12 mouse cellular contexts compared by ENCODE assay signal in genomic region chr9:59518976-59519375, GRCm38 (mm10). TPM values are rescaled to one million over a fixed set of nuclear protein-coding genes. Genes with fewer than 3 reads are reported as not detected.
DNase-seq lines count a peak whose midpoint lies in the region; ATAC-seq and TF ChIP-seq lines count a peak whose summit lies in the region.
"Had no signal": no experiment of that assay in that cellular context is flagged by ENCODE, and none has a peak within 500 bp of the region (broad histone marks: within the 10 kb centered on the region; RNA-seq: fewer than 3 reads in every experiment).

No protein-coding gene starts in this region.

- H3K36me3 ChIP-seq in lung, embryonic 14.5 days (ENCODE audit: insufficient read depth) = no peaks in the 10 kb centered on the region
- no peaks in the 10 kb centered on the region for H3K36me3 ChIP-seq in neural tube, embryonic 15.5 days
- H3K36me3 ChIP-seq: midbrain, embryonic 13.5 days had no signal

- no peak overlapping the region for H3K4me3 ChIP-seq in lung, embryonic 14.5 days (ENCODE audit: low read depth, low read length)
- no peak overlapping the region for H3K4me3 ChIP-seq in neural tube, embryonic 15.5 days (replicated peaks)
- H3K4me3 ChIP-seq: midbrain, embryonic 13.5 days had no signal

- H3K27ac ChIP-seq in lung, embryonic 14.5 days (ENCODE audit: low read depth) = no peak overlapping the region
- no peak overlapping the region for H3K27ac ChIP-seq in neural tube, embryonic 15.5 days (replicated peaks)
- H3K27ac ChIP-seq: kidney, postnatal 0 days; midbrain, embryonic 13.5 days had no signal

- H3K9me3 ChIP-seq in lung, embryonic 14.5 days (ENCODE audit: low read depth, low read length) = no peaks in the 10 kb centered on the region
- no peaks in the 10 kb centered on the region for H3K9me3 ChIP-seq in neural tube, embryonic 15.5 days (replicated peaks)
- H3K9me3 ChIP-seq: midbrain, embryonic 13.5 days had no signal

- no peak overlapping the region for H3K4me2 ChIP-seq in lung, embryonic 14.5 days
- no peak overlapping the region for H3K4me2 ChIP-seq in neural tube, embryonic 15.5 days
- H3K4me2 ChIP-seq: midbrain, embryonic 13.5 days had no signal

- no peak overlapping the region for H3K9ac ChIP-seq in lung, embryonic 14.5 days
- no peak overlapping the region for H3K9ac ChIP-seq in neural tube, embryonic 15.5 days (replicated peaks)
- H3K9ac ChIP-seq: midbrain, embryonic 13.5 days had no signal

- peak; percentile 33 for DNase-seq in gastrocnemius, adult 18-20 months (ENCODE audit: low spot score)
- DNase-seq in gastrocnemius, postnatal 25 days = no peak
- DNase-seq in lung, embryonic 14.5 days = peak; percentile 60
- DNase-seq in lung, adult 18-20 months = no peak
- DNase-seq in adrenal gland, postnatal 10 days = peak; percentile 86
- peak; percentile 43 to 72 for DNase-seq in kidney, postnatal 36 days
- DNase-seq in layer of hippocampus, adult 9-11 months = no peak
- DNase-seq: retina, postnatal 1 day had no signal

- H3K4me1 ChIP-seq in lung, embryonic 14.5 days (ENCODE audit: insufficient read depth) = no peaks in the 10 kb centered on the region
- H3K4me1 ChIP-seq in neural tube, embryonic 15.5 days = no peaks in the 10 kb centered on the region
- H3K4me1 ChIP-seq: midbrain, embryonic 13.5 days had no signal

- no peak for TF ChIP-seq CTCF in lung, embryonic 14.5 days (IDR thresholded peaks at IDR 0.05; ENCODE audit: low read depth)

- H3K27me3 ChIP-seq in lung, embryonic 14.5 days (ENCODE audit: insufficient read depth, low read length) = no peaks in the 10 kb centered on the region
- H3K27me3 ChIP-seq in neural tube, embryonic 15.5 days (replicated peaks) = no peaks in the 10 kb centered on the region
- H3K27me3 ChIP-seq: midbrain, embryonic 13.5 days had no signal

- no peak for ATAC-seq in lung, embryonic 14.5 days (ENCODE audit: insufficient read depth)
- no peak for ATAC-seq in neural tube, embryonic 15.5 days (ENCODE audit: low FRiP score)
- ATAC-seq: midbrain, embryonic 13.5 days had no signal

- WGBS in lung, embryonic 14.5 days = 44% methylated on average over 5 of the region's 5 CpGs
- 72% methylated on average over 5 of the region's 5 CpGs for WGBS in neural tube, embryonic 15.5 days

RNA-seq across cellular contexts. Expression of gene Hexa, which starts 20.4 kb away (rescaled TPM):
- 10 to 100 TPM; 32.4 to 42.0 TPM for total RNA-seq in gastrocnemius, adult 18-20 months (2021)
- total RNA-seq in gastrocnemius, postnatal 25 days (2021) = 10 to 100 TPM; 21.6 to 29.0 TPM
- 67.3 and 68.2 TPM in 2 replicates for polyA plus RNA-seq in lung, embryonic 14.5 days (2014; fragmentation: Nextera tagmentation; extraction: Ambion mirVana)
- 10 to 100 TPM; 70.7 to 71.7 TPM for total RNA-seq in adrenal gland, postnatal 10 days (2021)
- polyA plus RNA-seq in neural tube, embryonic 15.5 days (2015; fragmentation: Nextera tagmentation; extraction: Ambion mirVana) = 59.9 and 64.3 TPM in 2 replicates

RNA-seq across cellular contexts. Expression of gene Tmem202, which starts 20.7 kb away (rescaled TPM):
- total RNA-seq in gastrocnemius, adult 18-20 months (2021) = under 1 TPM; 0.62 to 1.00 TPM
- total RNA-seq in gastrocnemius, postnatal 25 days (2021) = under 1 TPM in 1 of 2 experiments, not detected in 1; 0.94 TPM
- polyA plus RNA-seq in lung, embryonic 14.5 days (2014; fragmentation: Nextera tagmentation; extraction: Ambion mirVana) = 0.18 TPM in 1 of 2 replicates, not detected in the other
- 1 to 10 TPM in 1 of 2 experiments, under 1 TPM in 1; 0.88 to 1.6 TPM for total RNA-seq in adrenal gland, postnatal 10 days (2021)
- 0.83 and 1.3 TPM in 2 replicates for polyA plus RNA-seq in neural tube, embryonic 15.5 days (2015; fragmentation: Nextera tagmentation; extraction: Ambion mirVana)
- polyA plus RNA-seq: liver, adult 2 months had no signal

RNA-seq across cellular contexts. Expression of gene Arih1, which starts 32.6 kb away (rescaled TPM):
- total RNA-seq in gastrocnemius, adult 18-20 months (2021) = 100 to 1,000 TPM in 1 of 2 experiments, 10 to 100 TPM in 1; 96.9 to 110 TPM
- 100 to 1,000 TPM in 1 of 2 experiments, 10 to 100 TPM in 1; 90.4 to 100 TPM for total RNA-seq in gastrocnemius, postnatal 25 days (2021)
- 17.8 and 20.2 TPM in 2 replicates for polyA plus RNA-seq in lung, embryonic 14.5 days (2014; fragmentation: Nextera tagmentation; extraction: Ambion mirVana)
- 10 to 100 TPM; 87.0 to 99.7 TPM for total RNA-seq in adrenal gland, postnatal 10 days (2021)
- polyA plus RNA-seq in neural tube, embryonic 15.5 days (2015; fragmentation: Nextera tagmentation; extraction: Ambion mirVana) = 16.2 and 16.4 TPM in 2 replicates

RNA-seq across cellular contexts. Expression of gene Celf6, which starts 58.7 kb away (rescaled TPM):
- total RNA-seq in gastrocnemius, adult 18-20 months (2021) = not detected
- not detected for total RNA-seq in gastrocnemius, postnatal 25 days (2021)
- polyA plus RNA-seq in lung, embryonic 14.5 days (2014; fragmentation: Nextera tagmentation; extraction: Ambion mirVana) = 0.41 and 0.45 TPM in 2 replicates
- 1 to 10 TPM; 5.1 to 8.0 TPM for total RNA-seq in adrenal gland, postnatal 10 days (2021)
- 30.5 and 35.8 TPM in 2 replicates for polyA plus RNA-seq in neural tube, embryonic 15.5 days (2015; fragmentation: Nextera tagmentation; extraction: Ambion mirVana)
- total RNA-seq: liver, adult 2 months had no signal
- polyA plus RNA-seq: liver, adult 2 months had no signal

Comparison
In these comparisons a context has a peak if more than half of its experiments do, and no peak if none do; other contexts are left out.
1. DNase-seq: peak in gastrocnemius, adult 18-20 months (single experiment), lung, embryonic 14.5 days (single experiment), adrenal gland, postnatal 10 days (single experiment) and kidney, postnatal 36 days (2 of 2); none in gastrocnemius, postnatal 25 days (single experiment), lung, adult 18-20 months (0 of 2) and layer of hippocampus, adult 9-11 months (single experiment).